Mouse (Mus musculus): ENCODE measurements around the gene Cd82. TPM values are rescaled to one million over a fixed set of nuclear protein-coding genes. Genes with fewer than 3 reads are reported as not detected.

The Cd82 gene
- total and polyA plus RNA-seq, 3 experiments = 0.20 to 30.6 (median 1.5) TPM

DNA sequence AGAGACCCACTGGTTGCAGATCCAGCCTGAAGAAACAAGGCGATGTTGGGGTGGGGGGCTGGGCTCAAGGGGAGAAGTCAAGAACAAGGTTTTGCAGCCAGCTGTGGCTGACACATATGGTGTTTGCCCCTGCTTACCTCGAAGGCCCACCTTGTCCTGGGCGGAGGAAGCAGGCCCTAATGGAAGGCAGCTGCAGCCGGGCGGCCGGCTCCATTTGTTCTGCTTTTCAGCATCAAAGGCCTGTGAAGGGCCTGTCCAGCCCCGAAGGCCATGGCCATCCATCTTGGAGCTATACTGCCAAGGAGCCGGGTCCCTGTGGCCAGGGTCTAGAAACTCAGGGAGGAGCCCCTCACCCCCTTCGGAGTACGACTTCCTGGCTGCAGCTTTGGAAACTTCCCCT is 38.4 kb upstream of the Cd82 start:
- no peak for DNase-seq (ENCODE audit: low spot score)
- Histone ChIP-seq H3K27me3 (ENCODE audit: insufficient read depth, low read length) (no peaks in the 10 kb centered on the region), H3K4me3 (ENCODE audit: low read depth, low read length) (no peak overlapping the region), H3K4me1 (ENCODE audit: insufficient read depth, low read depth, low read length) (no peaks in the 10 kb centered on the region), H3K9me3 (replicated peaks) (no peaks in the 10 kb centered on the region), H3K36me3 (replicated peaks) (no peaks in the 10 kb centered on the region)
- TF ChIP-seq CTCF (IDR thresholded peaks at IDR 0.05; ENCODE audit: low read depth, low read length) (no peak), GATA1 (IDR thresholded peaks at IDR 0.05; ENCODE audit: borderline replicate concordance, low read length) (no peak), TAL1 (conservative IDR thresholded peaks at IDR 0.05; ENCODE audit: low read depth, low read length) (no peak), POLR2AphosphoS5 (IDR thresholded peaks at IDR 0.05; ENCODE audit: insufficient replicate concordance, low read depth, low read length) (no peak)
- no peak for ATAC-seq (ENCODE audit: extremely low read depth, insufficient number of reproducible peaks, low FRiP score, poor library complexity, severe bottlenecking)

- no peak for TF ChIP-seq CTCF (IDR thresholded peaks at IDR 0.05; ENCODE audit: low read depth, low read length)
- TF ChIP-seq GATA1 (IDR thresholded peaks at IDR 0.05; ENCODE audit: borderline replicate concordance, low read length) = no peak
- no peak for TF ChIP-seq TAL1 (conservative IDR thresholded peaks at IDR 0.05; ENCODE audit: low read depth, low read length)
- no peak for TF ChIP-seq POLR2AphosphoS5 (IDR thresholded peaks at IDR 0.05; ENCODE audit: insufficient replicate concordance, low read depth, low read length)
- no peak for TF ChIP-seq GATA2 (IDR thresholded peaks at IDR 0.05; ENCODE audit: borderline replicate concordance, low read depth, low read length)
- ATAC-seq (ENCODE audit: extremely low read depth, insufficient number of reproducible peaks, low FRiP score, poor library complexity, severe bottlenecking) = no peak
- no peak overlapping the region for H3K4me3 ChIP-seq (ENCODE audit: low read depth, low read length)
- no peaks in the 10 kb centered on the region for H3K36me3 ChIP-seq (replicated peaks)
- no peaks in the 10 kb centered on the region for H3K4me1 ChIP-seq (ENCODE audit: insufficient read depth, low read depth, low read length)
- H3K27me3 ChIP-seq (ENCODE audit: insufficient read depth, low read length) = no peaks in the 10 kb centered on the region
- DNase-seq (ENCODE audit: low spot score) = no peak
- no peaks in the 10 kb centered on the region for H3K9me3 ChIP-seq (replicated peaks)
Observed at GRCm38 (mm10) chr2:93497221-93497620, 34.3 kb upstream of the Cd82 start.

GRCm38 (mm10) chr2:93495170-93495569 is 32.2 kb upstream of the Cd82 start:
- no peaks in the 10 kb centered on the region for H3K27me3 ChIP-seq (ENCODE audit: insufficient read depth, low read length)
- no peak for TF ChIP-seq POLR2AphosphoS5 (IDR thresholded peaks at IDR 0.05; ENCODE audit: insufficient replicate concordance, low read depth, low read length)
- TF ChIP-seq GATA1 (IDR thresholded peaks at IDR 0.05; ENCODE audit: borderline replicate concordance, low read length) = no peak
- TF ChIP-seq GATA2 (IDR thresholded peaks at IDR 0.05; ENCODE audit: borderline replicate concordance, low read depth, low read length) = no peak
- no peak for TF ChIP-seq CTCF (IDR thresholded peaks at IDR 0.05; ENCODE audit: low read depth, low read length)
- no peak for TF ChIP-seq TAL1 (conservative IDR thresholded peaks at IDR 0.05; ENCODE audit: low read depth, low read length)
- no peaks in the 10 kb centered on the region for H3K4me1 ChIP-seq (ENCODE audit: insufficient read depth, low read depth, low read length)
- ATAC-seq (ENCODE audit: extremely low read depth, insufficient number of reproducible peaks, low FRiP score, poor library complexity, severe bottlenecking) (no peak), DNase-seq (ENCODE audit: low spot score) (no peak)
- no peaks in the 10 kb centered on the region for H3K36me3 ChIP-seq (replicated peaks)
- H3K9me3 ChIP-seq (replicated peaks) = no peaks in the 10 kb centered on the region
- H3K4me3 ChIP-seq (ENCODE audit: low read depth, low read length) = no peak overlapping the region

GRCm38 (mm10) chr2:93493541-93493940 is 30.6 kb upstream of the Cd82 start:
- ATAC-seq (ENCODE audit: extremely low read depth, insufficient number of reproducible peaks, low FRiP score, poor library complexity, severe bottlenecking) = no peak

GRCm38 (mm10) chr2:93490516-93490915 is 27.6 kb upstream of the Cd82 start:
- TF ChIP-seq CTCF (IDR thresholded peaks at IDR 0.05; ENCODE audit: low read depth, low read length) = no peak
- no peak for TF ChIP-seq GATA1 (IDR thresholded peaks at IDR 0.05; ENCODE audit: borderline replicate concordance, low read length)
- no peak for TF ChIP-seq GATA2 (IDR thresholded peaks at IDR 0.05; ENCODE audit: borderline replicate concordance, low read depth, low read length)
- no peak overlapping the region for H3K4me3 ChIP-seq (ENCODE audit: low read depth, low read length)
- no peak for ATAC-seq (ENCODE audit: extremely low read depth, insufficient number of reproducible peaks, low FRiP score, poor library complexity, severe bottlenecking)
- H3K36me3 ChIP-seq (replicated peaks) = no peaks in the 10 kb centered on the region
- no peak for DNase-seq (ENCODE audit: low spot score)
- no peaks in the 10 kb centered on the region for H3K9me3 ChIP-seq (replicated peaks)
- no peaks in the 10 kb centered on the region for H3K4me1 ChIP-seq (ENCODE audit: insufficient read depth, low read depth, low read length)
- no peaks in the 10 kb centered on the region for H3K27me3 ChIP-seq (ENCODE audit: insufficient read depth, low read length)

More at GRCm38 (mm10) chr2:93493541-93493940, 30.6 kb upstream of the Cd82 start:
- Histone ChIP-seq H3K4me1 (ENCODE audit: insufficient read depth, low read depth, low read length) (no peaks in the 10 kb centered on the region), H3K36me3 (replicated peaks) (no peaks in the 10 kb centered on the region), H3K9me3 (replicated peaks) (no peaks in the 10 kb centered on the region), H3K4me3 (ENCODE audit: low read depth, low read length) (no peak overlapping the region), H3K27me3 (ENCODE audit: insufficient read depth, low read length) (no peaks in the 10 kb centered on the region)
- no peak for DNase-seq (ENCODE audit: low spot score)
- no peak for TF ChIP-seq CTCF (IDR thresholded peaks at IDR 0.05; ENCODE audit: low read depth, low read length)

DNA sequence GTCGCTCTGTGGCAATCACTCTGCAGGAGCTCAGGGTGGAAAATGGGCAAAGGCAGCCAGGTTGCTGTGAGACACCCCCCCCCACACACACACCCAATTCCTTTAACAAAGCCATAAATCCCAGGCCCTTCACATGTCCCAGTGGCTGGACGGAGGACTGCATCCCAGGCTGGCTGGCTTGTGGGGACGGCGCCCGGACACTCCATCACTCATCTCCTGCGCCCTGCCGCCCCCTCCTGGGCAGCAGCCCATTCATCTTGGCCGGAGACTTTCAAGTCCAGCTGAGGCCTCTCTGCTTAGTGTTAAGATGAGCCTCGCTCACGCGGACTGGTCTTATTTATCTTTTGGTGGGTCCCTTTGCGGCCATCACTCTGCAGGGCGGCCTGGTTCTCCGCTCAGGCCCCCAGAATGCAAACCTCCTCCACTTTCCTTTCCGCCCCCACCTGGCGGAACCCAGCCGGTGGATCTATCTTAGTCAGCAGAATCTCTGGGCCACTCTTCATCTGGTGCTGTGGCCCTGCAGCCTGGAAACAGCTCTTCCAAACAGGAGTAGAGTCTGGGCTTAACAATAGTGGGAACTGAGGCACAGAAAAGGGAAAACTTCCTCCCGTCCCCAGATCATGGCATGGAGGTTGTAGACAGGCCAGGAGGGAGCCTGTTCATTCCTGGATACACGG is 26.1 kb upstream of the Cd82 start:
- no peak for DNase-seq (ENCODE audit: low spot score)
- no peaks in the 10 kb centered on the region for H3K4me1 ChIP-seq (ENCODE audit: insufficient read depth, low read depth, low read length)
- H3K4me3 ChIP-seq (ENCODE audit: low read depth, low read length) = no peak overlapping the region
- H3K9me3 ChIP-seq (replicated peaks) = no peaks in the 10 kb centered on the region
- H3K27me3 ChIP-seq (ENCODE audit: insufficient read depth, low read length) = no peaks in the 10 kb centered on the region
- no peak for ATAC-seq (ENCODE audit: extremely low read depth, insufficient number of reproducible peaks, low FRiP score, poor library complexity, severe bottlenecking)
- no peaks in the 10 kb centered on the region for H3K36me3 ChIP-seq (replicated peaks)
- no peak for TF ChIP-seq CTCF (IDR thresholded peaks at IDR 0.05; ENCODE audit: low read depth, low read length)
- TF ChIP-seq TAL1 (conservative IDR thresholded peaks at IDR 0.05; ENCODE audit: low read depth, low read length) = no peak
- TF ChIP-seq GATA1 (IDR thresholded peaks at IDR 0.05; ENCODE audit: borderline replicate concordance, low read length) = no peak
- no peak for TF ChIP-seq GATA2 (IDR thresholded peaks at IDR 0.05; ENCODE audit: borderline replicate concordance, low read depth, low read length)
- no peak for TF ChIP-seq POLR2AphosphoS5 (IDR thresholded peaks at IDR 0.05; ENCODE audit: insufficient replicate concordance, low read depth, low read length)

DNA sequence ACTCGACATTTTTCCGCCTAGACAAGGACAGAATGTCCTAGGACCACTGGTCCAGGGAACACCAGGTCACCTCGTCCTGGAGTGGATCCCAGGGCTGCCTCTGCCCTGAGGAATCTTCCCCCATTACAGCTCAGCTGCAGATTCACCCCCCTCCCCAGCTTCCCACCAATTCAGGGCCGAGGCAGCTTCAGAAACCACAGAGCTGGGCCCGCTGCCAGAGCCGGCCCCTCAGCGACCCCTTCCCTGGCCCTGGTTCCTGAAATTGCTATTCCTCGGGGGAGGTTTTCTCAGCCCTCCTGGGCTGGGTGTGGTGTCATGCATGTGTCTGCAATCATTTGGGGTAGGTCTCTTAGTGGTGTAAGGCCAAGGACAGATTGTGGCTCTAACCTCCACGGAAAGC is 22.5 kb upstream of the Cd82 start:
- ATAC-seq (ENCODE audit: extremely low read depth, insufficient number of reproducible peaks, low FRiP score, poor library complexity, severe bottlenecking) (no peak), DNase-seq (ENCODE audit: low spot score) (no peak)
- H3K9me3 ChIP-seq (replicated peaks) = no peaks in the 10 kb centered on the region
- no peaks in the 10 kb centered on the region for H3K36me3 ChIP-seq (replicated peaks)
- H3K4me3 ChIP-seq (ENCODE audit: low read depth, low read length) = no peak overlapping the region
- TF ChIP-seq GATA2 (IDR thresholded peaks at IDR 0.05; ENCODE audit: borderline replicate concordance, low read depth, low read length) (no peak), GATA1 (IDR thresholded peaks at IDR 0.05; ENCODE audit: borderline replicate concordance, low read length) (no peak), POLR2AphosphoS5 (IDR thresholded peaks at IDR 0.05; ENCODE audit: insufficient replicate concordance, low read depth, low read length) (no peak), TAL1 (conservative IDR thresholded peaks at IDR 0.05; ENCODE audit: low read depth, low read length) (no peak), CTCF (IDR thresholded peaks at IDR 0.05; ENCODE audit: low read depth, low read length) (no peak)
- H3K4me1 ChIP-seq (ENCODE audit: insufficient read depth, low read depth, low read length) = no peaks in the 10 kb centered on the region
- H3K27me3 ChIP-seq (ENCODE audit: insufficient read depth, low read length) = peaks cover 6% of the 10 kb centered on the region
